Mouse (Mus musculus) C2C12 (cell line): ENCODE data around the gene Slc9a5.

Experiments used
- CTCF ChIP-seq: IDR thresholded peaks from one replicate; pipeline ENCODE4 v1.5.1; 2011; ENCODE audit not compliant: control insufficient read depth, insufficient read depth, insufficient read length
- MYOD1 ChIP-seq: IDR thresholded peaks from one replicate; pipeline ENCODE4 v1.6.1; 2011; ENCODE audit warnings: low read depth; ENCODE audit not compliant: control insufficient read depth, insufficient read length

GRCm38 (mm10) chr8:105331469-105331868, 17.2 kb upstream of the Slc9a5 start:
- no peak for TF ChIP-seq CTCF
- no peak for TF ChIP-seq MYOD1
